18 mouse cellular contexts compared by ENCODE assay signal in the genomic region with DNA sequence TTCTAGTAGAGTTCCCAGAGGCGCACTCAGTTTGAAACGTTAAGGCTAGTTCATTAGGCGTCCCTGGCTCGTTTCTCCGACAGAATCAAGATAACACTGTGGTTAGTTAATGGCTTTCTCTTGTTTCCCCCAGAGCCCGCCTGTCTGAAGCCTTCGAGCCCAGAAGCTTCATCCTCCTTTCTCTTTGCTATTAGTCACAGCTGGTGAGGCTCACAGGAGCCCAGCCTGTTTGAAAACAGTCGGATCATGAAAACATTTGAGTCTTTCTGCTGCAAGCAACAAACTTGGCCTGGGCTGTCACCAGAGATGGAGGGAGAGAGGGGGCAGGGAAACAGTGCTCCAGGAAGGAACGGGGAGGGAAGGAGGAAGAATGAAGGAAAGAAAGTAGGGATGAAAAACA.
DNase-seq lines count a peak whose midpoint lies in the region; ATAC-seq lines count a peak whose summit lies in the region.
"Had no signal": no experiment of that assay in that cellular context is flagged by ENCODE, and none has a peak within 500 bp of the region (broad histone marks: within the 10 kb centered on the region; RNA-seq: fewer than 3 reads in every experiment).

No protein-coding gene starts in this region.

- ATAC-seq in heart, embryonic 12.5 days (ENCODE audit: insufficient number of reproducible peaks, low FRiP score): no peak
- no peak for ATAC-seq in megakaryocyte progenitor cell, adult 5-6 weeks (replicated peaks; ENCODE audit: poor library complexity)
- ATAC-seq in liver, embryonic 11.5 days (replicated peaks; ENCODE audit: low FRiP score): no peak
- ATAC-seq: activated CD4-positive, CD25-positive, alpha-beta regulatory T cell, adult 4 months; forebrain, embryonic 16.5 days had no signal

- no peaks in the 10 kb centered on the region for H3K9me3 ChIP-seq in heart, embryonic 12.5 days (replicated peaks)
- no peaks in the 10 kb centered on the region for H3K9me3 ChIP-seq in liver, embryonic 11.5 days (ENCODE audit: control insufficient read depth, low read length)
- H3K9me3 ChIP-seq: embryonic facial prominence, embryonic 13.5 days; hindbrain, embryonic 12.5 days; neural tube, embryonic 15.5 days had no signal

- H3K4me3 ChIP-seq in heart, embryonic 12.5 days: no peak overlapping the region
- H3K4me3 ChIP-seq in liver, embryonic 11.5 days (ENCODE audit: low read depth, low read length): no peak overlapping the region
- H3K4me3 ChIP-seq: embryonic facial prominence, embryonic 13.5 days; hindbrain, embryonic 12.5 days; neural tube, embryonic 15.5 days had no signal

- no peak overlapping the region for H3K27ac ChIP-seq in heart, embryonic 12.5 days (ENCODE audit: poor library complexity, severe bottlenecking)
- H3K27ac ChIP-seq in liver, embryonic 11.5 days (ENCODE audit: low read depth, low read length): no peak overlapping the region
- H3K27ac ChIP-seq: embryonic facial prominence, embryonic 13.5 days; hindbrain, embryonic 12.5 days; neural tube, embryonic 15.5 days had no signal

- WGBS in heart, embryonic 12.5 days: 5% methylated on average over 9 of the region's 9 CpGs
- WGBS in liver, embryonic 11.5 days: 9% methylated on average over 9 of the region's 9 CpGs

- DNase-seq in heart, postnatal 4 days: no peak
- DNase-seq in kidney, postnatal 14 days: peak; percentile 9
- no peak for DNase-seq in kidney, adult 18-20 months
- DNase-seq in urinary bladder, postnatal 4 days (ENCODE audit: low spot score in 2 of 2): peak; percentile 29 to 59
- no peak for DNase-seq in urinary bladder, postnatal 10 days (ENCODE audit: low spot score)
- DNase-seq in liver, embryonic 11.5 days (ENCODE audit: low spot score): no peak
- DNase-seq: cerebellum, adult 2 months; gastrocnemius, postnatal 14 days; layer of hippocampus, adult 9-11 months; right cerebral cortex, postnatal 4 days; thymus, adult 18-20 months had no signal

- no peaks in the 10 kb centered on the region for H3K4me1 ChIP-seq in heart, embryonic 12.5 days (replicated peaks)
- no peaks in the 10 kb centered on the region for H3K4me1 ChIP-seq in liver, embryonic 11.5 days (replicated peaks; ENCODE audit: control insufficient read depth, insufficient read depth, low read length)
- H3K4me1 ChIP-seq: embryonic facial prominence, embryonic 13.5 days had no signal

- H3K27me3 ChIP-seq in heart, embryonic 12.5 days (replicated peaks): no peaks in the 10 kb centered on the region
- no peaks in the 10 kb centered on the region for H3K27me3 ChIP-seq in liver, embryonic 11.5 days (replicated peaks; ENCODE audit: control insufficient read depth, insufficient read depth, low read length)
- H3K27me3 ChIP-seq: embryonic facial prominence, embryonic 13.5 days; hindbrain, embryonic 12.5 days; neural tube, embryonic 15.5 days had no signal

- no peaks in the 10 kb centered on the region for H3K36me3 ChIP-seq in heart, embryonic 12.5 days
- H3K36me3 ChIP-seq in liver, embryonic 11.5 days (ENCODE audit: control insufficient read depth, insufficient read depth, low read length): no peaks in the 10 kb centered on the region
- H3K36me3 ChIP-seq: embryonic facial prominence, embryonic 13.5 days; hindbrain, embryonic 12.5 days; neural tube, embryonic 15.5 days had no signal

- H3K4me2 ChIP-seq in heart, embryonic 12.5 days: peak overlapping the region; percentile 30; the same call in 1 of the 2 replicates
- H3K4me2 ChIP-seq in liver, embryonic 11.5 days: no peak overlapping the region
- H3K4me2 ChIP-seq: embryonic facial prominence, embryonic 13.5 days; hindbrain, embryonic 12.5 days; neural tube, embryonic 15.5 days had no signal

- H3K9ac ChIP-seq in heart, embryonic 12.5 days: no peak overlapping the region
- no peak overlapping the region for H3K9ac ChIP-seq in liver, embryonic 11.5 days (ENCODE audit: low read depth, low read length)
- H3K9ac ChIP-seq: embryonic facial prominence, embryonic 13.5 days; hindbrain, embryonic 12.5 days; neural tube, embryonic 15.5 days had no signal

Comparison
In these comparisons a context has a peak if more than half of its experiments do, and no peak if none do; other contexts are left out.
1. DNase-seq: peak in kidney, postnatal 14 days (single experiment) and urinary bladder, postnatal 4 days (2 of 2); none in heart, postnatal 4 days (single experiment), kidney, adult 18-20 months (single experiment), urinary bladder, postnatal 10 days (single experiment) and liver, embryonic 11.5 days (single experiment).